Mouse (Mus musculus) myocyte (in vitro differentiated cells): ENCODE measurements around the gene Rps17.

ENCODE experiments used
- E2F4 ChIP-seq: IDR thresholded peaks from one replicate; pipeline ENCODE4 v1.6.1; 2011; ENCODE audit warnings: mild to moderate bottlenecking, control low read depth, moderate library complexity; ENCODE audit not compliant: insufficient read depth
- MAX ChIP-seq: IDR thresholded peaks from one replicate; pipeline ENCODE4 v1.6.1; 2011; ENCODE audit warnings: low read depth, mild to moderate bottlenecking, control low read depth
- MYOD1 ChIP-seq, 3 experiments: IDR thresholded peaks; one replicate each; pipeline ENCODE4 v1.6.1; 2011; ENCODE audit warnings: control low read depth in 2 of 3, low read depth in 2 of 3, mild to moderate bottlenecking in 2 of 3, moderate library complexity in 1 of 3; ENCODE audit not compliant: insufficient read length in 2 of 3, control insufficient read depth in 1 of 3
- MYOG ChIP-seq, 3 experiments: IDR thresholded peaks; one replicate each; pipeline ENCODE4 v1.6.1; 2011; ENCODE audit warnings: control low read depth in 2 of 3, low read depth in 2 of 3, mild to moderate bottlenecking in 2 of 3; ENCODE audit not compliant: insufficient read length in 2 of 3, control insufficient read depth in 1 of 3, insufficient read depth in 1 of 3
- POLR2A ChIP-seq: IDR thresholded peaks from one replicate; pipeline ENCODE4 v1.6.1; 2011; ENCODE audit warnings: low read depth, mild to moderate bottlenecking, control low read depth, moderate library complexity; ENCODE audit not compliant: insufficient read length
- TCF12 ChIP-seq: IDR thresholded peaks from one replicate; pipeline ENCODE4 v1.6.1; 2011; ENCODE audit warnings: mild to moderate bottlenecking, control low read depth; ENCODE audit not compliant: poor library complexity, insufficient read depth, severe bottlenecking
- USF1 ChIP-seq: IDR thresholded peaks from one replicate; pipeline ENCODE4 v1.6.1; 2011; ENCODE audit warnings: low read depth, mild to moderate bottlenecking, control low read depth, moderate library complexity

DNA sequence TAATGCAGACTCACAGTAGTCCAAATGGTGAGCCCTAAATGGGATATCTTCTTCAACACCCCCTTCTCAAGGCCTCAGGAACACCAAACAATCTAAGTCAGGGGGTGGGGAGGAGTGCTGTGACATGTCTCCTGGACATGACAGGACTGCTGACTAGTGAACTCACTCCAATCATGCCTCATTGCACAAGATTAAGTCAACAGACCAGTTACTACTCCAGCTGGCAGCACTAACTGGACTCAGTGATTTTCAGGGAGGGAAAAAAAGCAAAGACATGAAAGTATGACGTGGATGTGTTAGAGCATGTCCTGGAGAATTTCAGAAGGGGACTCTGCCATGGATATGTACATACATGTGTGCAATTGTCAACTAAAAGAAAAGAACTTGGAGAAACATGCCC lies 34.3 kb upstream of the Rps17 start:
- TF ChIP-seq TCF12, result no peak
- TF ChIP-seq POLR2A, result no peak
- no peak for TF ChIP-seq MAX
- no peak for TF ChIP-seq MYOG (IDR thresholded peaks at IDR 0.05; ENCODE audit: control insufficient read depth in 1 of 3, insufficient read depth in 1 of 3, insufficient read length in 2 of 3, low read depth in 2 of 3)
- no peak for TF ChIP-seq MYOD1 (IDR thresholded peaks at IDR 0.05; ENCODE audit: control insufficient read depth in 1 of 3, insufficient read length in 2 of 3, low read depth in 2 of 3)
- no peak for TF ChIP-seq E2F4
- TF ChIP-seq USF1, result no peak
